Mouse (Mus musculus) heart, embryonic 12.5 days (tissue): ENCODE data around the gene Rap1gap. TPM values are rescaled to one million over a fixed set of nuclear protein-coding genes. Genes with fewer than 3 reads are reported as not detected.

ENCODE experiments used
- ATAC-seq: fragments of 200-750 bp; cut with Nextera tagmentation; 2 replicates; pipeline ENCODE4 v1.8.0; 2017; ENCODE audit warnings: moderate TSS enrichment, moderate library complexity; ENCODE audit not compliant: insufficient number of reproducible peaks, low FRiP score
- H3K27ac ChIP-seq: fragments of 300-500 bp; sonication (generic); 2 replicates; pipeline ENCODE4 v1.5.1; 2016; ENCODE audit warnings: mild to moderate bottlenecking, moderate library complexity; ENCODE audit not compliant: poor library complexity, severe bottlenecking
- H3K27me3 ChIP-seq: fragments of 300-500 bp; sonication (generic); replicated peaks from 2 replicates; pipeline ENCODE4 v1.6.1; 2016; ENCODE audit warnings: mild to moderate bottlenecking, moderate library complexity
- H3K36me3 ChIP-seq: fragments of 300-500 bp; sonication (generic); 2 replicates; pipeline ENCODE4 v1.6.1; 2016; ENCODE audit warnings: mild to moderate bottlenecking, moderate library complexity
- H3K4me1 ChIP-seq: fragments of 300-500 bp; sonication (generic); replicated peaks from 2 replicates; pipeline ENCODE4 v1.6.1; 2016; ENCODE audit warnings: mild to moderate bottlenecking
- H3K4me2 ChIP-seq: fragments of 300-500 bp; sonication (generic); 2 replicates; pipeline ENCODE4 v1.6.1; 2016; ENCODE audit warnings: mild to moderate bottlenecking, moderate library complexity
- H3K4me3 ChIP-seq: fragments of 300-500 bp; sonication (generic); 2 replicates; pipeline ENCODE4 v1.5.1; 2016; ENCODE audit warnings: mild to moderate bottlenecking
- H3K9ac ChIP-seq: fragments of 300-500 bp; sonication (generic); 2 replicates; pipeline ENCODE4 v1.6.1; 2016; ENCODE audit warnings: mild to moderate bottlenecking, moderate library complexity
- H3K9me3 ChIP-seq: fragments of 300-500 bp; sonication (generic); replicated peaks from 2 replicates; pipeline ENCODE4 v1.6.1; 2016; ENCODE audit warnings: mild to moderate bottlenecking, moderate library complexity
- WGBS: fragments of 180-500 bp; shearing (Covaris S2); methylation state at CpG from one replicate; pipeline ENCODE4 v1.1.7; 2016; 5-methylcytosine and 5-hydroxymethylcytosine counted together
- polyA plus RNA-seq: library from polyadenylated mRNA; unstranded; fragments of >200 nt; fragmentation: Nextera tagmentation; extraction: Ambion mirVana; gene quantifications from 2 replicates; pipeline ENCODE4 v1.2.1, GENCODE M21; 2016

The Rap1gap gene
- polyA plus RNA-seq, 1 experiment from 2014 or later = 4.3 TPM

GRCm38 (mm10) chr4:137724212-137724611 is 59.7 kb downstream of the Rap1gap start:
- 48% methylated on average over 11 of the region's 11 CpGs for WGBS
- peaks cover 35% of the 10 kb centered on the region for H3K4me1 ChIP-seq
- peak overlapping the region; percentile 24 for H3K4me3 ChIP-seq
- H3K9ac ChIP-seq = peak overlapping the region; percentile 38
- H3K4me2 ChIP-seq = peak overlapping the region; percentile 59
- H3K36me3 ChIP-seq = no peaks in the 10 kb centered on the region
- no peak for ATAC-seq
- no peaks in the 10 kb centered on the region for H3K9me3 ChIP-seq
- H3K27me3 ChIP-seq = peaks cover 98% of the 10 kb centered on the region
- no peak overlapping the region for H3K27ac ChIP-seq

GRCm38 (mm10) chr4:137724766-137725165 is 60.2 kb downstream of the Rap1gap start:
- Histone ChIP-seq H3K4me3 (peak overlapping the region; percentile 24; the same call in 1 of the 2 replicates), H3K9ac (no peak overlapping the region; the same call in 1 of the 2 replicates), H3K9me3 (no peaks in the 10 kb centered on the region), H3K36me3 (no peaks in the 10 kb centered on the region), H3K4me2 (peak overlapping the region; percentile 59), H3K27ac (no peak overlapping the region), H3K4me1 (peaks cover 29% of the 10 kb centered on the region), H3K27me3 (peaks cover 98% of the 10 kb centered on the region)
- ATAC-seq = no peak
- WGBS = 40% methylated on average over 8 of the region's 8 CpGs

GRCm38 (mm10) chr4:137725541-137726145 is 61.1 kb downstream of the Rap1gap start:
- 72% methylated on average over 13 of the region's 13 CpGs for WGBS
- no peak for ATAC-seq
- no peak overlapping the region for H3K27ac ChIP-seq

GRCm38 (mm10) chr4:137726739-137727505 is 62.4 kb downstream of the Rap1gap start:
- no peak for ATAC-seq
- H3K9ac ChIP-seq = no peak overlapping the region
- WGBS = 77% methylated on average over 18 of the region's 18 CpGs
- H3K27ac ChIP-seq = no peak overlapping the region
- no peak overlapping the region for H3K4me3 ChIP-seq
- H3K4me1 ChIP-seq = peaks cover 28% of the 10 kb centered on the region
- H3K9me3 ChIP-seq = no peaks in the 10 kb centered on the region
- no peak overlapping the region for H3K4me2 ChIP-seq
- H3K27me3 ChIP-seq = peaks cover 93% of the 10 kb centered on the region
- H3K36me3 ChIP-seq = no peaks in the 10 kb centered on the region

More at GRCm38 (mm10) chr4:137725541-137726145, 61.1 kb downstream of the Rap1gap start:
- H3K36me3 ChIP-seq = no peaks in the 10 kb centered on the region
- H3K4me2 ChIP-seq = no peak overlapping the region
- peaks cover 28% of the 10 kb centered on the region for H3K4me1 ChIP-seq
- H3K27me3 ChIP-seq = peaks cover 97% of the 10 kb centered on the region
- no peak overlapping the region for H3K9ac ChIP-seq
- H3K9me3 ChIP-seq = no peaks in the 10 kb centered on the region
- no peak overlapping the region for H3K4me3 ChIP-seq

- no peak overlapping the region for H3K9ac ChIP-seq
Measured at GRCm38 (mm10) chr4:137727506-137728187, 63.1 kb downstream of the Rap1gap start.

GRCm38 (mm10) chr4:137728399-137729154 is 64.1 kb downstream of the Rap1gap start:
- H3K4me2 ChIP-seq = peak overlapping the region; percentile 48
- H3K9me3 ChIP-seq = no peaks in the 10 kb centered on the region
- peaks cover 25% of the 10 kb centered on the region for H3K4me1 ChIP-seq
- 6% methylated on average over 17 of the region's 17 CpGs for WGBS
- H3K27ac ChIP-seq = no peak overlapping the region
- peak overlapping the region; percentile 18; the same call in 1 of the 2 replicates for H3K9ac ChIP-seq
- ATAC-seq = no peak
- H3K27me3 ChIP-seq = peaks cover 91% of the 10 kb centered on the region
- H3K4me3 ChIP-seq = peak overlapping the region; percentile 8; the same call in 1 of the 2 replicates
- H3K36me3 ChIP-seq = no peaks in the 10 kb centered on the region

More at GRCm38 (mm10) chr4:137727506-137728187, 63.1 kb downstream of the Rap1gap start:
- no peak overlapping the region for H3K4me3 ChIP-seq
- no peak overlapping the region for H3K27ac ChIP-seq
- peaks cover 28% of the 10 kb centered on the region for H3K4me1 ChIP-seq
- 8% methylated on average over 17 of the region's 18 CpGs for WGBS
- peak; percentile 51 for ATAC-seq
- H3K4me2 ChIP-seq = no peak overlapping the region
- peaks cover 93% of the 10 kb centered on the region for H3K27me3 ChIP-seq
- no peaks in the 10 kb centered on the region for H3K9me3 ChIP-seq
- no peaks in the 10 kb centered on the region for H3K36me3 ChIP-seq

- Histone ChIP-seq H3K4me2 (peak overlapping the region; percentile 48), H3K9ac (peak overlapping the region; percentile 18; the same call in 1 of the 2 replicates)
Measured at GRCm38 (mm10) chr4:137729155-137729855, 64.8 kb downstream of the Rap1gap start.

GRCm38 (mm10) chr4:137730134-137730533 is 65.6 kb downstream of the Rap1gap start:
- H3K36me3 ChIP-seq = no peaks in the 10 kb centered on the region
- no peak overlapping the region for H3K27ac ChIP-seq
- H3K27me3 ChIP-seq = peaks cover 79% of the 10 kb centered on the region
- no peak for ATAC-seq
- 20% methylated on average over 3 of the region's 3 CpGs for WGBS
- peaks cover 13% of the 10 kb centered on the region for H3K4me1 ChIP-seq
- H3K9me3 ChIP-seq = no peaks in the 10 kb centered on the region
- no peak overlapping the region for H3K4me2 ChIP-seq
- no peak overlapping the region for H3K9ac ChIP-seq
- no peak overlapping the region for H3K4me3 ChIP-seq

More at GRCm38 (mm10) chr4:137729155-137729855, 64.8 kb downstream of the Rap1gap start:
- ATAC-seq = no peak
- Histone ChIP-seq H3K27me3 (peaks cover 86% of the 10 kb centered on the region), H3K4me3 (peak overlapping the region; percentile 8; the same call in 1 of the 2 replicates), H3K4me1 (peaks cover 18% of the 10 kb centered on the region), H3K9me3 (no peaks in the 10 kb centered on the region), H3K36me3 (no peaks in the 10 kb centered on the region), H3K27ac (no peak overlapping the region)
- 29% methylated on average over 24 of the region's 24 CpGs for WGBS

GRCm38 (mm10) chr4:137730757-137731156 is 66.2 kb downstream of the Rap1gap start:
- H3K4me3 ChIP-seq = no peak overlapping the region
- H3K4me1 ChIP-seq = peaks cover 13% of the 10 kb centered on the region
- H3K9me3 ChIP-seq = no peaks in the 10 kb centered on the region
- no peaks in the 10 kb centered on the region for H3K36me3 ChIP-seq
- peaks cover 72% of the 10 kb centered on the region for H3K27me3 ChIP-seq
- no peak overlapping the region for H3K27ac ChIP-seq
- no peak for ATAC-seq
- 71% methylated on average over 8 of the region's 8 CpGs for WGBS
- no peak overlapping the region for H3K4me2 ChIP-seq
- no peak overlapping the region for H3K9ac ChIP-seq

GRCm38 (mm10) chr4:137731891-137732290 is 67.4 kb downstream of the Rap1gap start:
- no peak overlapping the region for H3K9ac ChIP-seq
- no peak overlapping the region for H3K4me2 ChIP-seq
- H3K4me3 ChIP-seq = no peak overlapping the region
- H3K36me3 ChIP-seq = no peaks in the 10 kb centered on the region
- no peak overlapping the region for H3K27ac ChIP-seq
- 60% methylated on average over 10 of the region's 10 CpGs for WGBS
- no peak for ATAC-seq
- no peaks in the 10 kb centered on the region for H3K9me3 ChIP-seq
- H3K4me1 ChIP-seq = peaks cover 19% of the 10 kb centered on the region
- peaks cover 61% of the 10 kb centered on the region for H3K27me3 ChIP-seq
